Mouse (Mus musculus) gastrocnemius, postnatal 10 days (tissue): Measurements from ENCODE around the gene Dpf3. TPM values are rescaled to one million over a fixed set of nuclear protein-coding genes. Genes with fewer than 3 reads are reported as not detected.

Experiments
- DNase-seq: peaks from one replicate; pipeline ENCODE4 v3.0.0; 2021; ENCODE audit warnings: mixed read lengths
- total RNA-seq, 2 experiments: library from RNA; stranded (reverse); gene quantifications; 2 replicates each; pipeline ENCODE4 v1.2.3; 2021

The Dpf3 gene
- total RNA-seq, 2 experiments from 2014 or later, result 20.4 to 26.2 TPM

- no peak for DNase-seq
Observed at GRCm38 (mm10) chr12:83211146-83211822, 276.2 kb downstream of the Dpf3 start.

- no peak for DNase-seq
Observed at GRCm38 (mm10) chr12:83210735-83211134, 276.8 kb downstream of the Dpf3 start.

- DNase-seq, result no peak
Observed at GRCm38 (mm10) chr12:83210294-83210693, 277.2 kb downstream of the Dpf3 start.

GRCm38 (mm10) chr12:83209461-83209860 is 278.1 kb downstream of the Dpf3 start:
- no peak for DNase-seq

- no peak for DNase-seq
Observed at GRCm38 (mm10) chr12:83208841-83209240, 278.7 kb downstream of the Dpf3 start.

GRCm38 (mm10) chr12:83208011-83208410 is 279.5 kb downstream of the Dpf3 start:
- no peak for DNase-seq

GRCm38 (mm10) chr12:83207481-83207880 is 280.0 kb downstream of the Dpf3 start:
- DNase-seq, result no peak

GRCm38 (mm10) chr12:83206866-83207265 is 280.6 kb downstream of the Dpf3 start:
- no peak for DNase-seq

- DNase-seq, result no peak
Observed at GRCm38 (mm10) chr12:83204361-83204760, 283.2 kb downstream of the Dpf3 start.

- no peak for DNase-seq
Observed at GRCm38 (mm10) chr12:83201674-83202073, 285.8 kb downstream of the Dpf3 start.

- no peak for DNase-seq
Observed at GRCm38 (mm10) chr12:83180561-83180960, 307.0 kb downstream of the Dpf3 start.

GRCm38 (mm10) chr12:83179860-83180259 is 307.7 kb downstream of the Dpf3 start:
- no peak for DNase-seq

GRCm38 (mm10) chr12:83178770-83179169 is 308.7 kb downstream of the Dpf3 start:
- no peak for DNase-seq

- no peak for DNase-seq
Observed at GRCm38 (mm10) chr12:83169495-83170209, 317.9 kb downstream of the Dpf3 start.

- DNase-seq, result no peak
Observed at GRCm38 (mm10) chr12:83168310-83168709, 319.2 kb downstream of the Dpf3 start.

GRCm38 (mm10) chr12:83165058-83165457 is 322.5 kb downstream of the Dpf3 start:
- DNase-seq, result no peak

Other genes with a start within 250 kb of the Dpf3 start
- gene Dcaf4, start 32.8 kb upstream of the Dpf3 start, total RNA-seq, result 10 to 100 TPM; 26.1 to 26.5 TPM
- 10 to 100 TPM; 16.5 to 17.7 TPM for gene Zfyve1, start 109.5 kb upstream of the Dpf3 start, total RNA-seq
- gene Rbm25, start 143.5 kb upstream of the Dpf3 start, total RNA-seq, result 10 to 100 TPM; 54.6 to 75.1 TPM
- gene Psen1, start 200.4 kb upstream of the Dpf3 start, total RNA-seq, result 10 to 100 TPM; 28.0 to 34.1 TPM